Mouse (Mus musculus) midbrain, embryonic 10.5 days (tissue): Measurements from ENCODE around the gene Esx1. TPM values are rescaled to one million over a fixed set of nuclear protein-coding genes. Genes with fewer than 3 reads are reported as not detected.

Experiments
- DNase-seq: peaks from one replicate; pipeline ENCODE4 v3.0.0-alpha.2; 2017; ENCODE audit warnings: low spot score
- H3K27ac ChIP-seq: fragments of 300-500 bp; sonication (generic); replicated peaks from 2 replicates; pipeline ENCODE4 v1.5.1; 2016; ENCODE audit warnings: mild to moderate bottlenecking
- H3K27me3 ChIP-seq: fragments of 300-500 bp; sonication (generic); 2 replicates; pipeline ENCODE4 v1.6.1; 2016; ENCODE audit warnings: low read depth, mild to moderate bottlenecking; ENCODE audit not compliant: poor library complexity, severe bottlenecking
- H3K36me3 ChIP-seq: fragments of 300-500 bp; sonication (generic); 2 replicates; pipeline ENCODE4 v1.6.1; 2016; ENCODE audit warnings: mild to moderate bottlenecking, moderate library complexity
- H3K4me1 ChIP-seq: fragments of 300-500 bp; sonication (generic); 2 replicates; pipeline ENCODE4 v1.6.1; 2016
- H3K4me3 ChIP-seq: fragments of 300-500 bp; sonication (generic); 2 replicates; pipeline ENCODE4 v1.5.1; 2016; ENCODE audit warnings: mild to moderate bottlenecking, moderate library complexity
- H3K9me3 ChIP-seq: fragments of 300-500 bp; sonication (generic); replicated peaks from 2 replicates; pipeline ENCODE4 v1.6.1; 2016; ENCODE audit warnings: mild to moderate bottlenecking
- WGBS: fragments of 180-500 bp; shearing (Covaris S2); methylation state at CpG from one replicate; pipeline ENCODE4 v1.1.7; 2016; 5-methylcytosine and 5-hydroxymethylcytosine counted together
- polyA plus RNA-seq: library from polyadenylated mRNA; unstranded; fragments of >200 nt; fragmentation: Nextera tagmentation; extraction: Ambion mirVana; gene quantifications from 2 replicates; pipeline ENCODE4 v1.2.1, GENCODE M21; 2016

The Esx1 gene
- polyA plus RNA-seq, 1 experiment from 2014 or later, result not detected

DNA sequence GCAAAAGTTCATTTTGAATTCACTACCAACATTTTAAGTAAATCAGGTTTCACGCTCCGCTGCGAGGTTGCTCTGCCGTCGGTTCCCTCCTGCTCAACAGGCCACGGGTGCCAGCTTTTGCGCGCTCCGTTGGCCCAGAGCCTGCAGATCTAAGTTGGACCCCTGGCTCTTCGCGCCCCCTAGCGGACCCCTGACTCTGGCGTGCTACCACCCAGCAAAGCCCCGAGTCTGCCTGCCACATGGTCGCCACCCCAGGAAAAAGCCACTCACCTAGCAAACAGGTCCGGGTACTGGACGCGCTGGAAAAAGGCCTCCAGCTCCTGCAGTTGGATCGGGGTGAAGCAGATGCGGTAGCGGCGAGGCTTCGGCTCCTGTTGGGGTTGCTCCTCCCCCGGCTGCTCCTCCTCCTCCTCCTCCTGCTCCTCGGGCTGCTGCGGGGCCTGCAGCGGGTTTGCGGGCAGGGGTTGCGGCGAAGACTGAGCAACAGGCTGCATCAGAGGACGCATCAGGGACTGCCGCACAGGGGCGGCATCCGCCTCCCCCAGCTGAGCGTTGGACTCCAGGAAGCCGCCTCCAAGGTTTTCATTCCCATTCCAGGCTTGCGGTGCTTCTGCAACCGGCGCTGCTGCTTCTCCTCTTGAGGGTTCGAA is 3.7 kb downstream of the Esx1 start:
- H3K4me1 ChIP-seq, result peaks cover 9% of the 10 kb centered on the region; the same call in 1 of the 2 replicates
- H3K27ac ChIP-seq, result no peak overlapping the region
- 0 out of 2 replicates have a peak, but pooled peaks cover 6% of the 10 kb centered on the region for H3K9me3 ChIP-seq
- peak; percentile 75 for DNase-seq
- no peaks in the 10 kb centered on the region for H3K36me3 ChIP-seq
- peaks cover 96% of the 10 kb centered on the region for H3K27me3 ChIP-seq
- H3K4me3 ChIP-seq, result peak overlapping the region; percentile 16; the same call in 1 of the 2 replicates
- 14% methylated on average over 40 of the region's 40 CpGs for WGBS

DNA sequence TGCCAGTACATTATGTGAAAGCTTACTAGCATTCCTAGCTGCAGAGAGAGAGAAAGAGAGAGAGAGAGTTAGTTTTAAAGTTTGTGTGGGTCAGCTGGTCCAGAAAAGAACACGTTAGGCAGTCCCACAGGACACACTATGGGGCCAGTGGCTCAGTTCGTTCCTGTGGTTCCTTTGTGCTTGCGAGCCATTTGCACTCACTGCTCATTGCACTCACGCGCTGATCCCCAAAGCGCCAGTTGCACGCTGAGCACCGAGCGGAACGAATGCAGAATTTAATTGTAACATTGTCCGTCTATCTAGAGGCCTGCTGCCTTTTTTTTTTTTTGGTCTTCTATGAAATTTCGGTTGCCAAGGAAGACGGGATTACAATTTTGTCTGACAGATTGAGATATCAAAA is 15.4 kb downstream of the Esx1 start:
- no peak overlapping the region for H3K4me3 ChIP-seq
- no peaks in the 10 kb centered on the region for H3K9me3 ChIP-seq
- H3K27ac ChIP-seq, result no peak overlapping the region
- 19% methylated on average over 13 of the region's 13 CpGs for WGBS
- no peak for DNase-seq
- no peaks in the 10 kb centered on the region for H3K4me1 ChIP-seq
- peaks cover 51% of the 10 kb centered on the region for H3K27me3 ChIP-seq
- no peaks in the 10 kb centered on the region for H3K36me3 ChIP-seq

DNA sequence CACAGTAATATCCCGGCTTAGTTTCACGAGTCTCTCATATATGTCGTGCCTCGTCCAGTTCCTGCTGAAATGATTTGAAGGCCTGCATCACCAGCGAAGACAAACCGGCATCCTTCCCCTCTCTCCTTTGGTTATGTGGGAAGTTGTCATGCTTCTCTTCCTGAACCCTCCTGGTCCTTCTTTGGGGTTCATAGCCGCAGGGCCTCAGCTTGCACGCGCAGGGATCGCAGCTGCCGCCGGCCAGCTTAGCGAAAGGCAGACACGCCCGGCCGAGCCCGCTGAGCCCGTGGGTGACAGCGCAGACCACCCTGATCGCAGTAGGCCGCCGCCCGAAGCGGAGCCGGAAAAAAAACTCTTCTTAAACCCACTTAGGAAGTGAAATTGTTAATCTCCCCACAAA is 17.4 kb downstream of the Esx1 start:
- no peaks in the 10 kb centered on the region for H3K4me1 ChIP-seq
- H3K9me3 ChIP-seq, result no peaks in the 10 kb centered on the region
- peaks cover 71% of the 10 kb centered on the region for H3K27me3 ChIP-seq
- no peak overlapping the region for H3K4me3 ChIP-seq
- no peaks in the 10 kb centered on the region for H3K36me3 ChIP-seq
- 20% methylated on average over 25 of the region's 25 CpGs for WGBS
- H3K27ac ChIP-seq, result no peak overlapping the region
- DNase-seq, result no peak

Other genes with a start within 250 kb of the Esx1 start
- gene H2bfm, start 194.8 kb downstream of the Esx1 start, polyA plus RNA-seq, result not detected in 2 replicates
- gene Tmsb15b2, start 146.6 kb downstream of the Esx1 start, polyA plus RNA-seq, result 39.2 and 41.4 TPM in 2 replicates
- gene Tmsb15l, start 145.2 kb downstream of the Esx1 start, polyA plus RNA-seq, result 4.6 and 5.4 TPM in 2 replicates
- 17.0 and 18.7 TPM in 2 replicates for gene Tmsb15b1, start 145.2 kb downstream of the Esx1 start, polyA plus RNA-seq
- 50.8 and 71.3 TPM in 2 replicates for gene Zcchc18, start 128.9 kb downstream of the Esx1 start, polyA plus RNA-seq
- gene Slc25a53, start 83.8 kb downstream of the Esx1 start, polyA plus RNA-seq, result 11.4 and 13.8 TPM in 2 replicates
- 12.3 and 13.2 TPM in 2 replicates for gene Fam199x, start 72.5 kb downstream of the Esx1 start, polyA plus RNA-seq